Mouse (Mus musculus): ENCODE data around the gene Ccdc18.
A peak's percentile ranks its signal among the peaks of the same experiment; 100 is the strongest.

DNA sequence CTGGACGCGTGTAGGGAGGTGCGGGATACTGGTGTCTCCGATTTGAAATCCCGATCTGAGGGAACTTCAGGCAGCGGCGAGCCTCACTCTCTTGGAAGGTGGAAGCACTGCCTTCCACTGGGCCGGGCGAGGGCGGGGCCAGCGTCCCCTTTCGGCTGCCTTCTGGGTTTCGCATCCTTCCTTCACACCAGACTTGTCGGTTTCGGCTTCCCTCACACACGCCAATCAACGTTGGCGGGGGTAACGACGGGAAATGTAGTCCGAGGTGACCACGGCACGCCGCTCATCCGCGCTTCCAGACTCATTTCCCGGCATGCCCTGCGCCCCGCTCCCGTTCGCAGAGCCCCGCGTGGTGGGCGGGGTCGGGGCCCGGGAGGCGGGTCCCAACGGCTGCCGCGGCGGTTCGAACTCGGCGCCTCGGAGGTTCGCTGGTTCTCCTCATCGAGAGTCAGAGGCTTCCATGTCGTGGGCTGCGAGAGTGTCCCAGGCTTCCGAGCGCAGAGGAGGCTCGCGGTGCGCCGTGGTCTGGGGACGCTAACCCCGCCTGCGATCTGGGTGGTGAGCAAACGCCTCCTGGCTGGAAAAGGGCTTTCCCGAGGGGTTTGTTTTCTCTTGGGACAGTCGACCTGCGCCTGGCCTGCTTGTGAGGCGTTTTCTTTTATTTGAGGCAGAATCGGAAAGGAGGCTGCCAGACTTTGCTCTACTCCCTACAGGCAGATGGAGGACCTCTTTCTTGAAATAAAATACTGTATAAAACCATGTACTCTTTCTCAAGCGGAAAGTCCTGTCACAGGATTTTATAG lies at the start of gene Ccdc18, which contains the start of gene Tmed5:
- TF ChIP-seq CTCF (IDR thresholded peaks at IDR 0.05; ENCODE audit: low read depth), result peak; percentile 37; the same call in 1 of the 2 replicates
- no peak for TF ChIP-seq EP300 (IDR thresholded peaks at IDR 0.05; ENCODE audit: low read depth)

Measured in heart, postnatal 0 days (tissue).